21 mouse cellular contexts compared by ENCODE assay signal in genomic region chr5:5668920-5669319, GRCm38 (mm10). TPM values are rescaled to one million over a fixed set of nuclear protein-coding genes. Genes with fewer than 3 reads are reported as not detected.
"Had no signal": no experiment of that assay in that cellular context is flagged by ENCODE, and none has a peak within 500 bp of the region (broad histone marks: within the 10 kb centered on the region; RNA-seq: fewer than 3 reads in every experiment).

No protein-coding gene starts in this region.

- ATAC-seq: midbrain, embryonic 15.5 days had no signal

- H3K9me3 ChIP-seq: liver, embryonic 13.5 days; midbrain, embryonic 12.5 days; midbrain, embryonic 15.5 days; neural tube, embryonic 13.5 days; stomach, embryonic 15.5 days had no signal

- H3K27me3 ChIP-seq: midbrain, embryonic 12.5 days; midbrain, embryonic 15.5 days; neural tube, embryonic 13.5 days; stomach, embryonic 15.5 days had no signal

- H3K27ac ChIP-seq: left cerebral cortex, adult 2 months; liver, embryonic 13.5 days; midbrain, embryonic 12.5 days; midbrain, embryonic 15.5 days; neural tube, embryonic 13.5 days; stomach, embryonic 15.5 days had no signal

- DNase-seq: kidney, postnatal 10 days; kidney, postnatal 36 days; layer of hippocampus, postnatal 36 days; liver, embryonic 13.5 days; lung, adult 2 months; lung, postnatal 14 days; lung, postnatal 4 days; retina, postnatal 1 day; right cerebral cortex, postnatal 25 days; spleen, adult 18-20 months; thymus, postnatal 25 days had no signal

- H3K36me3 ChIP-seq: liver, embryonic 13.5 days; midbrain, embryonic 15.5 days; stomach, embryonic 15.5 days had no signal

- H3K9ac ChIP-seq: liver, embryonic 13.5 days; midbrain, embryonic 12.5 days; midbrain, embryonic 15.5 days; neural tube, embryonic 13.5 days; stomach, embryonic 15.5 days had no signal

- H3K4me3 ChIP-seq: left cerebral cortex, adult 2 months; liver, embryonic 13.5 days; midbrain, embryonic 12.5 days; midbrain, embryonic 15.5 days; myocyte; neural tube, embryonic 13.5 days; stomach, embryonic 15.5 days had no signal

- H3K4me1 ChIP-seq: liver, embryonic 13.5 days; stomach, embryonic 15.5 days had no signal

- H3K4me2 ChIP-seq: liver, embryonic 13.5 days; midbrain, embryonic 12.5 days; midbrain, embryonic 15.5 days; neural tube, embryonic 13.5 days; stomach, embryonic 15.5 days had no signal

RNA-seq across cellular contexts. Expression of gene Cfap69, which starts 4.9 kb away (rescaled TPM):
- total RNA-seq: megakaryocyte progenitor cell, adult 5-6 weeks; megakaryocyte-erythroid progenitor cell, adult 5-6 weeks; neutrophil, adult 5-6 weeks had no signal

RNA-seq across cellular contexts. Expression of gene Steap2, which starts 25.5 kb away (rescaled TPM):
- total RNA-seq: megakaryocyte progenitor cell, adult 5-6 weeks; megakaryocyte-erythroid progenitor cell, adult 5-6 weeks; monocyte, adult 5-6 weeks; neutrophil, adult 5-6 weeks had no signal
